Mouse (Mus musculus) thymus, postnatal 0 days (tissue): ENCODE results near the gene Nap1l1. TPM values are rescaled to one million over a fixed set of nuclear protein-coding genes. Genes with fewer than 3 reads are reported as not detected.
A peak's percentile ranks its signal among the peaks of the same experiment; 100 is the strongest.

Experiments
- DNase-seq: peaks from one replicate; pipeline ENCODE4 v3.0.0-alpha.2; 2015; ENCODE audit warnings: low spot score
- polyA plus RNA-seq: library from polyadenylated mRNA; unstranded; fragments of >200 nt; fragmentation: Nextera tagmentation; extraction: Ambion mirVana; gene quantifications from 2 replicates; pipeline ENCODE4 v1.2.1, GENCODE M21; 2015

Gene Nap1l1
- polyA plus RNA-seq, 1 experiment from 2014 or later = 227 TPM

DNA sequence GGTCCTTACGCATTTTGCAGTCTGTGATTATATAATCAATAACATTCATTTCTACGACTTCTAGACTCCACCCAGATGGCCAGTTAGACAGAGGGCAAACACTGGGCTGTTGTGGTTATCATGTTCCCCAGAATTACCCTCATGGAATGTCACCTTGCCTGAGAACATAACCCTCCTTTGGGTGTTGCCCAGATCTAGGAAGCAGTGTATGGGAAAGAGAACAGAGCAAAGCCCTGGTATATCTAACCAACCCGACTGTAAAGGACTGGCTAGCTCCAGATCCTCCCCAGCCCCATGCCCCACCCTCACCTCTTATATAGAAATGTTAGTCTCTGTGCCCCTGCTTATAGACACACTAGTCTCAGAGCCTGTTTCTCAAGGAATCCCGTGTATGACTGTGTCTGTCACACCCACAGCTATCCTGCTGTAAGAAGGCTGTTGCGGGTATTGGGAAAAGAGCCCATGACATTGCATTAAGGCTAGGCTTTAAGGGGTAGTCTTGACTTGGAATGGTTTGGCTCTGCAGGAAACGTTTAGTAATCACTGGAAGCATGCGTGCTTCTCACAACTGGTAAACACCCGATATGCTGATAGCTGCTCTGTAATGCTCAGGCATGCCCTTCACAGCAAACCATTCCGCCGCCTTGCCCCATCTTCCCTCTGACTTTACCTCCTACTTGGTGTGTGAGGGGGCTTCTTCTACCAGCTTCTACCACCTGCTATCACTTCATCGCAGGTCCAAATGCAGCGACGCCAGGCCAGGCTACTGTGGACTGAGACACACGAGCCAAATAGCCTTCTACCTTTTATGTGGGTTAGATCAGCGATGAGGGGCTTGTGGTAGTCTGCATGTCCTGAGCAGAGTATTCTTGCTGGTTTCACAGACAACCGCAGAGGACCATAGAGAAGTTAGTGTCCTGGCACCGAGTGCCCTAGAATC lies 42.3 kb downstream of the Nap1l1 start:
- no peak for DNase-seq

DNA sequence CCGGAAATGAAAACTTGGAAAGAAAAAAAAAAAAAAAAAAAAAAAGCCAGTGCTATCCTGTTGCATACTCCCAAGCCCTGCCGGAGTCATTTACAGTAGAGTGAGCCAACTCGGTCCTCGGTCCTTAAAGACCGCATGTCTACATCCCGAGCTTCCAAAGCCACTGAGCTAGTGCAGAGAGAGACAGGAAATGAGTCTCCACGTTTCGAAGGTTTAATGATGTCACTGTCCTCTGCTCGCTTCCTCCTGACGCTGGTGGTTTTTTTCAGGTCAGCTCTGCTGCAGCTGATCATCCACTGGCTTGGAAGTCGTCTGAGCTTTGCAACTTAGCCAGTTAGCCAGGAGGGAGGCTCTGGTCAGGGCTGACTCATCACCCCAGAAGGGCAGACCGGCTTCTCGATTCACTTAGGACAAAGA lies 43.2 kb downstream of the Nap1l1 start:
- DNase-seq = peak; percentile 78

- DNase-seq = peak; percentile 64
These were observed 43.9 kb downstream of the Nap1l1 start for GRCm38 (mm10) chr10:111516804-111517436.

DNA sequence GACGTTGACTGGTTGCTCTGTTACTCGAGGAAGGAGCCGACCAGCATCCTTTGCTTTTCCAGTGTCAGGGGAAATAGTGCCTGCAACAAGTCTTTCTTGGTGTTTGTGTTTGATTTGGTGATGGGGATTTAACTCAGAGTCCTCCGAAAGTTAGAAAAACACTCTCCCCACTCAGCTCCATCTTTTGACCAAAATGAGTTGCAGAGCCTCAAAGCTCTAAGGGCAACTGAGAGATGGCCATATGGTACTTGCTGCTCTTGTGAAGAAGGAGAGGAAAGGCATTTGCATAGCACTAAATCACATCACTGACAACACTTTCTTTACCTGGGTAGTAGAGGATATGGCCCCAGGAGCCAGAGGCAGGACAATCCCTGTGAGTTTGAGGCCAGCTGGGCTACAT lies 45.3 kb downstream of the Nap1l1 start:
- no peak for DNase-seq

- no peak for DNase-seq
These were observed 46.8 kb downstream of the Nap1l1 start for GRCm38 (mm10) chr10:111519620-111520370.

- no peak for DNase-seq
These were observed 47.6 kb downstream of the Nap1l1 start for GRCm38 (mm10) chr10:111520621-111521020.

DNA sequence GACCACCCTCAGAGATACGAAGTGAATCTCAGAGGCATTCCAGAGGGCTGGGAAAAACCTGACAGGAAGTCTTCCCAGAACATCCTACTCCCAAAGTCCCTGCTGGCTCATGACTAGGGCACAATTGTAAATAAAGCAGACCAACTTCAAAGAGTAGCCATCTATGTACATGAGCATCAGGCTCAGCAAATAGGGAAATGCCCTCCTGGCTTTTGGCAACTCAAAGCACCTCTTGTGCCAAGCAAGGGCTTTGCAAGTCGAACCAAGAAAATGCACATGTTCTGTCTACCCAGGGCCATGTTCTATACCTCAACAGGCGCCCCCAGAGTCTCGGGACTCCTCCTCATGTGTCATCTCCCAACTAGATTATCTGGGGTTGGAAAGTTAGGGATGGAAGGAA lies 48.6 kb downstream of the Nap1l1 start:
- DNase-seq = no peak

DNA sequence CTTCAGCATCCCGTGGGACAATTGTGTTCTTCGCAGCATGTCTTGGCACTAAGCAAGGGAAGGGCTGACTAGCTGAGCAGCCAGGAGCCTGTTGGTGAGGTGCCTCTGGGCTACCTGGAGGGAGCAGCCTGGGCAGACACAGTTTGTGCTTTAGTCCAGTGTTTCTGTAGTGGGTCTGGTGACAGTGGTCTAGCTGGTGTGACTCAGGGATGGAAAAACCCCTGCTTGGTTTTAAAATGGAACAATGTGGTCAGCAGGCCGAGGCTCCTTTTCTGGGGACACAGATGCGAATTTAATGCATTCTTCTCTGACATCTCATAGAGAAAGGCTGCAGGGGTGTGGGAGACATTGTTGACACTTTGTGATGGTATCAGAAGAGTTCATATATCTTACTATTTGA lies 49.2 kb downstream of the Nap1l1 start:
- no peak for DNase-seq

DNA sequence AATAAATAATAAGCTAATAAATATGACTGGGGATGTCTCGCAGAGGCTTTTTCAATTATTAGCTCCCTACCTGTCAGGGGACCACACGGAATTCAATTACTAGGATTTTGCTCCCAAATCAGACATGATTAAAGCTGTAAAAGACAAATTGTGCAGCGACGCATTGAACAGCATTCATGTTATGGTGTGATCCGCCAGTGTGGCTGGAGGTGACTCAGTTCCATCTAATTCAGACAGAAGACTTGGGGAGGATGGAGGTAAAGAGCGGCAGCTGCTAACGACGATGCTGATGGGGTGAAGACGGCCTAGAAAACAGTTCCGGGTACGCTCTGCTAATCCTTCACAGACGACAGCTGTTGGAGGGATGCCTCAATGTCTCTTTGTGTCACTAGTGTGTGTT lies 50.9 kb downstream of the Nap1l1 start:
- no peak for DNase-seq

DNA sequence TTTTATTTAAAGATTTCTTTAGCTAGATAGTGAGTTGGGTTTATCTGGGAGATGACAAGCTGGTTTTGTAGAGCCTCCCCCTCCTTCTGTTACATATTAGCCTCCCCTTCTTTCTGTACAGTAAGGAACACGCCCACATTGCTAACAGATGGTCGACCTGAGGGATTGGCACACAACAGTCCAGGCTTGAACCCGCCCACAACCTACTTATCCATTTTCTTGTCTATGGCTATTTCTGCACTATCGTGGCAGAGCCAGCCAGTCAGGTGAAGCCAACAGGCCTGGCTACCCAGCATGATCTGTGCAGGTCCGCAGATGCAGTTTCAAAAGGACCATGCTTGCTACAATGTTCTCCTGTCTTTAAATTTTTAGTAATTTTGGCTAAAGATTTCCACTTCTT lies 54.0 kb downstream of the Nap1l1 start:
- DNase-seq = no peak

- no peak for DNase-seq
These were observed 54.6 kb downstream of the Nap1l1 start for GRCm38 (mm10) chr10:111527613-111528012.

DNA sequence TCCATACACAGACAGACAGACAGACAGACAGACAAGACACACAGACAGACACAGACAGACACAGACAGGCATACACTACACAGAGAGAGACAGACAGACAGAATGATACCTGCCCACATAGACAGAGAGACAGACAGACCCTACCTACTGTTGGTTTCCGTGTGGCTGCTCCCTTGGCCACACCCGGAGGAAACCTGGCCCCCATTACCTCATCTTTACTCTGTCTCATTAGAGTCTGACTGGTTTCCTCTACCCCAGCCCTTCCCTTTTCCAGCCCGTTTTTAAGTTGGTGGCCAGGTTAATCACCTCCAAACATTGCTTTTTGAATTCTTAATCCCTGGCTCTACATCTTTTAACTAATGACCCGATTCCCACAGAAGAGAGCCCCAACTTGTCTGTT lies 55.3 kb downstream of the Nap1l1 start:
- DNase-seq = no peak

DNA sequence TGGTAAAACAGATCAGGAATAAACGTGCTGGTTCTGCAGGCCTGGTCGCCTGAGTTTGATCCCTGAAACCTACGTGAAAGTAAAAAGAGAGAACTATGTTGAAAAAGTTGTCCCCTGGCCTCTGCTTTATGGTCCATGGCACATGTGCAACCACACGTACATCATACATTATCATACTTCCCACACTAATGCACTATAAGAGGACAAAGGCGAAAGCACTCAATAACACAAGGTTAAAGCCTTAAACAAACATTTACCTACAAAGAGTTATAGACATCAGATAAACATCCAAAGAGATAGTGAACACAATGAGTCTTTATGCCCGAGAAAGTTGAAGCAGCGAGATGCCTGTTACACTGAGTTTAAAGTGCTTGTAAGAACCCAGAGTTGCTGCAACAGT lies 57.4 kb downstream of the Nap1l1 start:
- no peak for DNase-seq

- no peak for DNase-seq
These were observed 61.7 kb downstream of the Nap1l1 start for GRCm38 (mm10) chr10:111534691-111535090.

DNA sequence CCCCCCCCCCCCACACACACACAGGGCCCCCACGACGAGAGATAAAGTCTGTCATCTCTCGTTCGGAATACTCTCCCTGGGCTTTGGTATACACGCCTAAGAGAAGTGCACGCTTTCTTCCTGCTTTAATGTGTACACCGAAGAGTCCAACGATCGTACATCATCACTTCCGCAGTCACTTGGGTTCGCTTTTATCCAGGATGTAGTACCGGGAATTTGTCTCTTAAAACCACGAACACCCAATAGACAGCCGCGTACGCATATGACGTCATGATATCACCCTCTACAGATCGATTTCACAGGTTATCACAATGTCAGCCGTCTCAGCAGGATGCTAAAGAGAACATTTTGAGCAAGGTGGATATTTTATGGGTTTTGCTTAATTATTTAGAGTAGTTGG lies 64.4 kb downstream of the Nap1l1 start:
- no peak for DNase-seq

- peak; percentile 58 for DNase-seq
These were observed 66.8 kb downstream of the Nap1l1 start for GRCm38 (mm10) chr10:111539724-111540324.

DNA sequence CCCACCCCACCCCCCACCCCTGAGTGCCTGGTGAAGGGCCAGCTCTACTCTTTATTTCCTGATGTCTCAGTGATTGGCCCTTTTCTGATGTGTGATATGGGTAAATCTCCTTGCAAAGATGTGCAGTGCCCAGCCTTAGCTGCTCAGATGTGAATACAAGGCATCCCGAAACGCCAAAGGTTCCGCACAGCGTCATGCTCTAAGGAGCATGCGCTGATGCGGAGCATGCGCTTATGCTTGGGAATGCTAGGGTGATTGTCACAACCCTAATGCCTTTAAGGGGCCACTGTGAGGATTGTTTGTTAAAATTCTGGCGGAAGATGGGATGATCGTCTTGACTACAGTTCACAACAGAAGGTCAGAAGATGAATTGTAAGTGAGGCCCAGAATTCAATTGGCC lies 67.7 kb downstream of the Nap1l1 start:
- no peak for DNase-seq

DNA sequence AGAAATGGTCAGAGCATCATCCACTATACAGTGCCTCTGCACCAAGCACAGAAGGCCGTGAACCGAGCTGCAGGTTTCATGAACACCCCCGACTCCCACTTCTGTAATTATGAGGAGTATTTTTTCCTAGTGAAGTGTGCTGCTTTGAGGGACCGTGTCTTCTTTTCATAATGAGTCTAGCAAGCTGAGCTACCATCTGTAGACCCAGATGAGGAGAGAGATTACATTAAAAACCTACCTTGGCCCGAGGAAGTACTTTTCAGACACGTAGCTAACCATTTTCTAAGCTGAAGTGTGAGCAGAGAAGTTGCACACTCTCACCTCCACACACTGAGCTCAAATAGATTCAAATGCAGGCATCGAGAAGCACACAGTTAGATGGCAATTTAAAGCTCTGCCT lies 70.1 kb downstream of the Nap1l1 start:
- no peak for DNase-seq

DNA sequence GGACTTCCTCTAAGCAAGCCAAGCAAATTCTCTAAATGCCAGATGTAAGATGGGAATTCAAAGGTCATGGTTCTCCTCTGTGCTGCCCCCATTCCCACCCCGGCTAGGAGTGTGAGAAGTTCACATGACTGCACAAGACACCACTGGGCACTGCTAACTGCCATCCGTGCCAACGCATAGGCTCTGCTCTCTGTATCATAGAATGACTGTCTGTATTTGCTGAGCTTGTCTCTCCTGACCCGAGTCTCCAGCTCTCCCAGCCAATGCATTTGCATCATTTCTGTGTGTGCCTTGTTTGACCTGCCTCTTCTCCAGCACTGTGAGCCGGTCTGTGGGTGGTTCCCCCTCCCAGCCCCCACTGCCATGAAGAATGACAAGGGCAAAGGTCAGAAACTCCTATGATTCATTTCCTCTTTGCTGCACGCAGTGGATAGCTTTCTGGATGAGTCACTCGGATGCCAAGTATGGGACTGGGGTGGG lies 70.8 kb downstream of the Nap1l1 start:
- no peak for DNase-seq

GRCm38 (mm10) chr10:111544311-111544710 lies 71.3 kb downstream of the Nap1l1 start:
- DNase-seq = no peak

- DNase-seq = no peak
These were observed 72.6 kb downstream of the Nap1l1 start for GRCm38 (mm10) chr10:111545648-111546047.
